Mouse (Mus musculus) G1E (cell line): ENCODE measurements around the gene Dpm2. TPM values are rescaled to one million over a fixed set of nuclear protein-coding genes. Genes with fewer than 3 reads are reported as not detected.

Source experiments
- ATAC-seq: 2 replicates; pipeline ENCODE4 v1.8.0; 2016; ENCODE audit warnings: mild to moderate bottlenecking; ENCODE audit not compliant: insufficient number of reproducible peaks, poor library complexity, low FRiP score, severe bottlenecking; ENCODE audit errors: extremely low read depth
- DNase-seq: peaks from one replicate; pipeline ENCODE4 v3.0.0; 2012; ENCODE audit warnings: low spot score
- H3K27me3 ChIP-seq: 2 replicates; pipeline ENCODE4 v1.6.1; 2012; ENCODE audit warnings: mild to moderate bottlenecking, low read length, inconsistent platforms; ENCODE audit not compliant: insufficient read depth
- H3K36me3 ChIP-seq: replicated peaks from 2 replicates; pipeline ENCODE3; 2012; ENCODE audit warnings: mild to moderate bottlenecking, inconsistent platforms
- H3K4me1 ChIP-seq: 2 replicates; pipeline ENCODE4 v1.6.1; 2012; ENCODE audit warnings: low read depth, low read length, inconsistent platforms, mixed read lengths; ENCODE audit not compliant: insufficient read depth
- H3K4me3 ChIP-seq: 2 replicates; pipeline ENCODE4 v1.5.1; 2012; ENCODE audit warnings: low read depth, mild to moderate bottlenecking, inconsistent platforms, low read length, moderate library complexity, mixed read lengths
- H3K9me3 ChIP-seq: replicated peaks from 2 replicates; pipeline ENCODE4 v1.6.1; 2012; ENCODE audit warnings: inconsistent platforms
- CTCF ChIP-seq: IDR thresholded peaks from 2 replicates; pipeline ENCODE4 v1.5.1; 2012; ENCODE audit warnings: low read depth, low read length, inconsistent platforms, mixed read lengths
- GATA1 ChIP-seq: IDR thresholded peaks from 2 replicates; pipeline ENCODE4 v1.6.1; 2012; ENCODE audit warnings: borderline replicate concordance, low read length, inconsistent platforms, mixed read lengths
- GATA2 ChIP-seq: IDR thresholded peaks from 2 replicates; pipeline ENCODE4 v1.6.1; 2012; ENCODE audit warnings: low read depth, low read length, inconsistent platforms, borderline replicate concordance
- POLR2AphosphoS5 ChIP-seq: IDR thresholded peaks from 2 replicates; pipeline ENCODE4 v1.6.1; 2012; ENCODE audit warnings: low read depth, low read length, inconsistent platforms; ENCODE audit not compliant: insufficient replicate concordance
- TAL1 ChIP-seq: conservative IDR thresholded peaks from 2 replicates; pipeline ENCODE4 v1.6.1; 2012; ENCODE audit warnings: low read depth, low read length, inconsistent platforms, mixed read lengths
- polyA plus RNA-seq: library from polyadenylated mRNA; stranded (reverse); fragments of >175 nt; gene quantifications from 2 replicates; pipeline ENCODE4 v1.2.3, GENCODE M21; 2012
- total RNA-seq, 2 experiments: library from RNA; stranded (forward) in 1 of 2; stranded (reverse) in 1 of 2; fragments of 200-1000 nt in 1 of 2; fragments of >200 nt in 1 of 2; fragmentation: Nextera tagmentation in 1 of 2; gene quantifications; 2 replicates each; pipeline ENCODE4 v1.2.3; 2014 to 2017

The Dpm2 gene
- total and polyA plus RNA-seq, 3 experiments: 9.4 to 74.6 (median 59.3) TPM

- H3K9me3 ChIP-seq: no peaks in the 10 kb centered on the region
- H3K27me3 ChIP-seq: peaks cover 18% of the 10 kb centered on the region; the same call in 1 of the 2 replicates
- peaks cover 2% of the 10 kb centered on the region for H3K36me3 ChIP-seq
- DNase-seq: no peak
- H3K4me3 ChIP-seq: no peak overlapping the region
- TF ChIP-seq GATA2 (no peak), TAL1 (no peak), CTCF (no peak), POLR2AphosphoS5 (no peak), GATA1 (no peak)
- H3K4me1 ChIP-seq: peaks cover 58% of the 10 kb centered on the region
- ATAC-seq: no peak
These were observed 37.5 kb upstream of the Dpm2 start for GRCm38 (mm10) chr2:32533163-32533562.

GRCm38 (mm10) chr2:32534061-32534732, 36.5 kb upstream of the Dpm2 start:
- Histone ChIP-seq H3K9me3 (no peaks in the 10 kb centered on the region), H3K4me1 (peaks cover 66% of the 10 kb centered on the region), H3K4me3 (peak overlapping the region; percentile 87), H3K27me3 (peaks cover 23% of the 10 kb centered on the region; the same call in 1 of the 2 replicates), H3K36me3 (peaks cover 12% of the 10 kb centered on the region)
- DNase-seq (no peak), ATAC-seq (no peak)
- TF ChIP-seq POLR2AphosphoS5: no peak
- TF ChIP-seq CTCF: no peak
- TF ChIP-seq GATA1: no peak
- no peak for TF ChIP-seq TAL1
- no peak for TF ChIP-seq GATA2

GRCm38 (mm10) chr2:32534733-32535471, 35.8 kb upstream of the Dpm2 start, which contains the start of gene Fam102a:
TSS of gene Fam102a (plus strand) at chr2:32535332.
- H3K4me3 ChIP-seq: peak within 1 kb of the TSS; percentile 87
- peak; percentile 95 for DNase-seq
- H3K36me3 ChIP-seq: peaks cover 19% of the 10 kb centered on the region
- peak; percentile 95 for ATAC-seq
- peaks cover 68% of the 10 kb centered on the region for H3K4me1 ChIP-seq
- peaks cover 26% of the 10 kb centered on the region; the same call in 1 of the 2 replicates for H3K27me3 ChIP-seq
- TF ChIP-seq CTCF: no peak
- TF ChIP-seq POLR2AphosphoS5: no peak
- TF ChIP-seq GATA1: no peak
- no peak for TF ChIP-seq TAL1
- TF ChIP-seq GATA2: no peak
- no peaks in the 10 kb centered on the region for H3K9me3 ChIP-seq

GRCm38 (mm10) chr2:32535501-32535991, 35.1 kb upstream of the Dpm2 start:
- peaks cover 64% of the 10 kb centered on the region for H3K4me1 ChIP-seq
- TF ChIP-seq TAL1 (no peak), GATA2 (no peak), GATA1 (no peak), POLR2AphosphoS5 (no peak), CTCF (no peak)
- DNase-seq (peak; percentile 53), ATAC-seq (no peak)
- H3K4me3 ChIP-seq: peak overlapping the region; percentile 87
- peaks cover 22% of the 10 kb centered on the region for H3K36me3 ChIP-seq
- no peaks in the 10 kb centered on the region for H3K9me3 ChIP-seq
- peaks cover 26% of the 10 kb centered on the region; the same call in 1 of the 2 replicates for H3K27me3 ChIP-seq

- ATAC-seq: no peak
- peaks cover 29% of the 10 kb centered on the region; the same call in 1 of the 2 replicates for H3K27me3 ChIP-seq
- no peaks in the 10 kb centered on the region for H3K9me3 ChIP-seq
- H3K4me1 ChIP-seq: peaks cover 62% of the 10 kb centered on the region
- peak overlapping the region; percentile 87 for H3K4me3 ChIP-seq
- no peak for TF ChIP-seq POLR2AphosphoS5
- TF ChIP-seq CTCF: no peak
- H3K36me3 ChIP-seq: peaks cover 28% of the 10 kb centered on the region
- no peak for DNase-seq
These were observed 34.5 kb upstream of the Dpm2 start for GRCm38 (mm10) chr2:32536086-32536633.

- DNase-seq (peak; percentile 54), ATAC-seq (no peak)
- Histone ChIP-seq H3K36me3 (peaks cover 32% of the 10 kb centered on the region), H3K9me3 (no peaks in the 10 kb centered on the region), H3K27me3 (peaks cover 27% of the 10 kb centered on the region; the same call in 1 of the 2 replicates), H3K4me3 (peak overlapping the region; percentile 87), H3K4me1 (peaks cover 67% of the 10 kb centered on the region)
- TF ChIP-seq GATA2 (no peak), CTCF (no peak)
These were observed 33.9 kb upstream of the Dpm2 start for GRCm38 (mm10) chr2:32536634-32537359.
